In genomic region chr4:106911951-106912688, GRCm38 (mm10) we compare ENCODE assay signal across 8 mouse cellular contexts. TPM values are rescaled to one million over a fixed set of nuclear protein-coding genes. Genes with fewer than 3 reads are reported as not detected.
DNase-seq lines count a peak whose midpoint lies in the region; ATAC-seq lines count a peak whose summit lies in the region.

No protein-coding gene starts in this region.

- no peaks in the 10 kb centered on the region for H3K27me3 ChIP-seq in limb, embryonic 15.5 days
- no peaks in the 10 kb centered on the region for H3K27me3 ChIP-seq in neural tube, embryonic 12.5 days (replicated peaks)

- peaks cover 18% of the 10 kb centered on the region for H3K36me3 ChIP-seq in limb, embryonic 15.5 days
- peaks cover 40% of the 10 kb centered on the region for H3K36me3 ChIP-seq in neural tube, embryonic 12.5 days

- no peak for ATAC-seq in limb, embryonic 15.5 days (ENCODE audit: insufficient number of reproducible peaks, low FRiP score, low TSS enrichment, low read depth)
- peak; percentile 33 for ATAC-seq in neural tube, embryonic 12.5 days (ENCODE audit: low FRiP score, low read depth)

- H3K4me3 ChIP-seq in limb, embryonic 15.5 days: peak overlapping the region; percentile 100
- peak overlapping the region; percentile 100 for H3K4me3 ChIP-seq in neural tube, embryonic 12.5 days

- DNase-seq in 3134 (ENCODE audit: extremely low read depth, insufficient read length, low spot score): peak; percentile 49
- DNase-seq in 3T3-L1 (ENCODE audit: low read depth, low spot score): peak; percentile 23
- DNase-seq in embryo, embryonic 11 days: peak; percentile 59
- DNase-seq in heart, postnatal 4 days: peak; percentile 45
- no peak for DNase-seq in T-cell, adult 2 months (ENCODE audit: low spot score)
- DNase-seq in frontal cortex, adult 2 months (ENCODE audit: extremely low spot score in 1 of 2, low spot score in 1 of 2): no peak

- WGBS in limb, embryonic 15.5 days: under 1% methylated on average over 55 of the region's 73 CpGs
- WGBS in neural tube, embryonic 12.5 days: under 1% methylated on average over 68 of the region's 73 CpGs

- H3K9me3 ChIP-seq in limb, embryonic 15.5 days: no peaks in the 10 kb centered on the region
- H3K9me3 ChIP-seq in neural tube, embryonic 12.5 days: no peaks in the 10 kb centered on the region

- peak overlapping the region; percentile 99 for H3K27ac ChIP-seq in limb, embryonic 15.5 days
- peak overlapping the region; percentile 98 for H3K27ac ChIP-seq in neural tube, embryonic 12.5 days

- H3K9ac ChIP-seq in limb, embryonic 15.5 days: peak overlapping the region; percentile 100
- H3K9ac ChIP-seq in neural tube, embryonic 12.5 days: peak overlapping the region; percentile 100

- H3K4me2 ChIP-seq in limb, embryonic 15.5 days: peak overlapping the region; percentile 69
- peak overlapping the region; percentile 97 for H3K4me2 ChIP-seq in neural tube, embryonic 12.5 days (replicated peaks)

- H3K4me1 ChIP-seq in limb, embryonic 15.5 days: peaks cover 57% of the 10 kb centered on the region
- peaks cover 65% of the 10 kb centered on the region for H3K4me1 ChIP-seq in neural tube, embryonic 12.5 days

RNA-seq across cellular contexts. Expression of gene Ssbp3, which starts 1.6 kb away (rescaled TPM):
- total RNA-seq in heart, postnatal 4 days (2021): 10 to 100 TPM; 55.3 to 58.7 TPM
- polyA plus RNA-seq in limb, embryonic 15.5 days (2015; fragmentation: Nextera tagmentation; extraction: Ambion mirVana): 93.9 and 112 TPM in 2 replicates
- 308 and 332 TPM in 2 replicates for polyA plus RNA-seq in neural tube, embryonic 12.5 days (2016; fragmentation: Nextera tagmentation; extraction: Ambion mirVana)
- polyA plus RNA-seq in frontal cortex, adult 2 months (2012; rRNA removed): 92.7 and 95.6 TPM in 2 replicates

Comparison
In these comparisons a context has a peak if more than half of its experiments do, and no peak if none do; other contexts are left out.
1. DNase-seq: peak in 3134 (single experiment), 3T3-L1 (single experiment), embryo, embryonic 11 days (single experiment) and heart, postnatal 4 days (single experiment); none in T-cell, adult 2 months (single experiment) and frontal cortex, adult 2 months (0 of 2).